Mouse (Mus musculus): Measurements from ENCODE around the gene Krt33b. TPM values are rescaled to one million over a fixed set of nuclear protein-coding genes. Genes with fewer than 3 reads are reported as not detected.

Krt33b gene
- total RNA-seq, 1 experiment from 2014 or later = not detected

- DNase-seq = no peak
Measured at GRCm38 (mm10) chr11:99993620-99994383, 35.9 kb downstream of the Krt33b start, which contains the start of gene Krtap17-1. Gene Krtap17-1, minus strand, starts transcription at chr11:99993994.

- DNase-seq = no peak
Measured at GRCm38 (mm10) chr11:99990571-99990970, 39.1 kb downstream of the Krt33b start.

GRCm38 (mm10) chr11:99989881-99990405, 39.7 kb downstream of the Krt33b start:
- peak; percentile 15 for DNase-seq

GRCm38 (mm10) chr11:99988530-99988929, 41.1 kb downstream of the Krt33b start:
- no peak for DNase-seq

GRCm38 (mm10) chr11:99986180-99986647, 43.5 kb downstream of the Krt33b start, which contains the start of gene Krtap16-1:
Gene Krtap16-1, minus strand, starts transcription at chr11:99986597.
- no peak for DNase-seq

- DNase-seq = peak; percentile 3
Measured at GRCm38 (mm10) chr11:99985291-99986092, 44.2 kb downstream of the Krt33b start.

GRCm38 (mm10) chr11:99983442-99983841, 46.2 kb downstream of the Krt33b start:
- no peak for DNase-seq

- DNase-seq = no peak
Measured at GRCm38 (mm10) chr11:99982731-99983130, 46.9 kb downstream of the Krt33b start.

- no peak for DNase-seq
Measured at GRCm38 (mm10) chr11:99978953-99979352, 50.7 kb downstream of the Krt33b start, which contains the start of gene Krtap29-1. Gene Krtap29-1, minus strand, starts transcription at chr11:99979053.

Other genes with a start within 250 kb of the Krt33b start
- not detected in 2 replicates for gene Krtap4-8, start 249.2 kb downstream of the Krt33b start, total RNA-seq (2021)
- gene Krtap4-9, start 244.7 kb downstream of the Krt33b start, total RNA-seq (2021) = not detected in 2 replicates
- gene Gm11596, start 236.4 kb downstream of the Krt33b start, total RNA-seq (2021) = not detected in 2 replicates
- not detected in 2 replicates for gene Gm11569, start 230.9 kb downstream of the Krt33b start, total RNA-seq (2021)
- gene Gm11554, start 225.4 kb downstream of the Krt33b start, total RNA-seq (2021) = not detected in 2 replicates
- not detected in 2 replicates for gene Krtap4-13, start 220.0 kb downstream of the Krt33b start, total RNA-seq (2021)
- not detected in 2 replicates for gene Gm11564, start 214.2 kb downstream of the Krt33b start, total RNA-seq (2021)
- not detected in 2 replicates for gene 2300003K06Rik, start 191.8 kb downstream of the Krt33b start, total RNA-seq (2021)
- gene Krtap4-16, start 178.3 kb downstream of the Krt33b start, total RNA-seq (2021) = not detected in 2 replicates
- gene Gm11568, start 172.0 kb downstream of the Krt33b start, total RNA-seq (2021) = not detected in 2 replicates
- not detected in 2 replicates for gene Gm11559, start 165.4 kb downstream of the Krt33b start, total RNA-seq (2021)
- gene Krtap9-1, start 156.5 kb downstream of the Krt33b start, total RNA-seq (2021) = not detected in 2 replicates
- not detected in 2 replicates for gene Gm11567, start 150.7 kb downstream of the Krt33b start, total RNA-seq (2021)
- not detected in 2 replicates for gene Krtap31-1, start 121.9 kb downstream of the Krt33b start, total RNA-seq (2021)
- gene Gm11565, start 115.1 kb downstream of the Krt33b start, total RNA-seq (2021) = not detected in 2 replicates
- not detected in 2 replicates for gene Krtap31-2, start 93.6 kb downstream of the Krt33b start, total RNA-seq (2021)
- gene Krtap9-5, start 81.4 kb downstream of the Krt33b start, total RNA-seq (2021) = not detected in 2 replicates
- not detected in 2 replicates for gene Krtap29-1, start 50.8 kb downstream of the Krt33b start, total RNA-seq (2021)
- not detected in 2 replicates for gene Krtap16-1, start 43.3 kb downstream of the Krt33b start, total RNA-seq (2021)
- gene Krtap17-1, start 35.9 kb downstream of the Krt33b start, total RNA-seq (2021) = not detected in 2 replicates
- gene Krt33a, start 13.7 kb downstream of the Krt33b start, total RNA-seq (2021) = not detected in 2 replicates
- gene Krt34, start 11.7 kb upstream of the Krt33b start, total RNA-seq (2021) = not detected in 2 replicates
- gene Krt31, start 20.7 kb upstream of the Krt33b start, total RNA-seq (2021) = not detected in 2 replicates
- gene Krt32, start 58.4 kb upstream of the Krt33b start, total RNA-seq (2021) = not detected in 2 replicates
- gene Krt35, start 66.4 kb upstream of the Krt33b start, total RNA-seq (2021) = not detected in 2 replicates
- 0.18 TPM in 1 of 2 replicates, not detected in the other for gene Krt36, start 75.8 kb upstream of the Krt33b start, total RNA-seq (2021)
- gene Krt13, start 91.7 kb upstream of the Krt33b start, total RNA-seq (2021) = not detected in 2 replicates
- not detected in 2 replicates for gene Krt15, start 106.1 kb upstream of the Krt33b start, total RNA-seq (2021)
- 0.82 and 1.4 TPM in 2 replicates for gene Krt19, start 118.8 kb upstream of the Krt33b start, total RNA-seq (2021)
- gene Krt9, start 163.4 kb upstream of the Krt33b start, total RNA-seq (2021) = not detected in 2 replicates
- not detected in 2 replicates for gene Krt14, start 177.7 kb upstream of the Krt33b start, total RNA-seq (2021)
- gene Krt16, start 219.0 kb upstream of the Krt33b start, total RNA-seq (2021) = not detected in 2 replicates
- gene Krt17, start 231.2 kb upstream of the Krt33b start, total RNA-seq (2021) = not detected in 2 replicates
- not detected in 2 replicates for gene Krt42, start 240.0 kb upstream of the Krt33b start, total RNA-seq (2021)